Mouse (Mus musculus) brain, embryonic 14.5 days (tissue): ENCODE measurements at regions not wholly inside any gene's neighbourhood (a gene's known extent, or its start where the extent isn't known, plus 50 kb on each side); places are given as distances from the start of the nearest gene placed in this dataset.

Experiments
- CTCF ChIP-seq: fragments of 200-500 bp; IDR thresholded peaks from 2 replicates; pipeline ENCODE4 v1.5.1; 2012; ENCODE audit warnings: inconsistent platforms, mild to moderate bottlenecking, moderate library complexity, borderline replicate concordance; ENCODE audit not compliant: insufficient read depth, insufficient read length; ENCODE audit errors: extremely low read depth
- POLR2A ChIP-seq: fragments of 200-500 bp; IDR thresholded peaks from 2 replicates; pipeline ENCODE4 v1.6.1; 2012; ENCODE audit warnings: mild to moderate bottlenecking, inconsistent platforms, borderline replicate concordance; ENCODE audit not compliant: poor library complexity, insufficient read depth, insufficient read length, severe bottlenecking; ENCODE audit errors: extremely low read depth

DNA sequence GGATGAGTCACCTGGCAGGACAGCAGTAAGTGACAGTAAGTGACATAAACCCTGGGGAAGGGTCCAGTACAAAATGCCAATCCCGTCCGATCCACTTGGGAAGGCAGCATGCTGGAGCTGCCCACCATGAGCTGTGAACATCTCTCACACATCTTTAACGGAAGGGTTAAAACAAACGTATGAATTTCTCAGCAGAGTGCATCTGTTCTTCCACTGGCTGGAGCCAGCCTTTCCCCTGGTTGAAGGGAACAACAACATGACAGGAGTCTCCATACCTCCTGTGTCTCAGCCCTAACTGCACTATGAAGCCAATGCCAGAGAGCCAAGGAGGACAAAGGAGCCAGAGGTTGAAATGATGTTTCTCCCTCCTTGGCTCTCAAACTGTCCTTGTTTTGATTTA, 189.4 kb upstream of the Zfp637 start:
- TF ChIP-seq CTCF: no peak
- TF ChIP-seq POLR2A: no peak
